Mouse (Mus musculus) lung, adult 2 months (tissue): ENCODE data around the gene Ptpn13. TPM values are rescaled to one million over a fixed set of nuclear protein-coding genes. Genes with fewer than 3 reads are reported as not detected.
A peak's percentile ranks its signal among the peaks of the same experiment; 100 is the strongest.

Experiments
- DNase-seq: peaks from one replicate; pipeline ENCODE4 v3.0.0; 2022
- H3K4me1 ChIP-seq: fragments of 200-500 bp; 2 replicates; pipeline ENCODE4 v1.6.1; 2011; ENCODE audit warnings: low read length; ENCODE audit not compliant: control insufficient read depth, insufficient read depth
- H3K4me3 ChIP-seq: fragments of 200-500 bp; replicated peaks from 2 replicates; pipeline ENCODE3; 2011; ENCODE audit warnings: low read depth, mild to moderate bottlenecking, control low read depth, low read length; ENCODE audit errors: extremely low read depth
- CTCF ChIP-seq: fragments of 200-500 bp; IDR thresholded peaks from 2 replicates; pipeline ENCODE4 v1.5.1; 2011; ENCODE audit warnings: mild to moderate bottlenecking, low read length, control low read depth; ENCODE audit not compliant: insufficient read depth
- POLR2A ChIP-seq: fragments of 200-500 bp; IDR thresholded peaks from 2 replicates; pipeline ENCODE4 v1.6.1; 2011; ENCODE audit warnings: low read depth, mild to moderate bottlenecking, control low read depth, low read length, borderline replicate concordance; ENCODE audit errors: extremely low read depth
- WGBS: fragments of 180-500 bp; shearing (Covaris S2); methylation state at CpG from one replicate; pipeline ENCODE4 v1.1.7; 2018; 5-methylcytosine and 5-hydroxymethylcytosine counted together
- polyA plus RNA-seq: library from polyadenylated mRNA; depleted of rRNA; stranded (reverse); fragments of >200 nt; gene quantifications from 2 replicates; pipeline ENCODE4 v1.2.3, GENCODE M21; 2012

Ptpn13 gene
- polyA plus RNA-seq, 1 experiment, result 22.6 TPM

- TF ChIP-seq POLR2A (no peak), CTCF (peak; percentile 70)
- no peak overlapping the region for H3K4me3 ChIP-seq
- WGBS, result 67% methylated on average over 7 of the region's 7 CpGs
- peaks cover 6% of the 10 kb centered on the region for H3K4me1 ChIP-seq
- DNase-seq, result no peak
These were observed 187.3 kb downstream of the Ptpn13 start for GRCm38 (mm10) chr5:103612316-103612715.

- Histone ChIP-seq H3K4me1 (peaks cover 6% of the 10 kb centered on the region), H3K4me3 (no peak overlapping the region)
- DNase-seq, result no peak
- no peak for TF ChIP-seq CTCF
- WGBS, result 80% methylated on average over 7 of the region's 7 CpGs
These were observed 189.4 kb downstream of the Ptpn13 start for GRCm38 (mm10) chr5:103614356-103614755.

- no peak for DNase-seq
- 82% methylated on average over 9 of the region's 9 CpGs for WGBS
- H3K4me1 ChIP-seq, result peaks cover 16% of the 10 kb centered on the region
- TF ChIP-seq POLR2A (no peak), CTCF (no peak)
- no peak overlapping the region for H3K4me3 ChIP-seq
These were observed 192.2 kb downstream of the Ptpn13 start for GRCm38 (mm10) chr5:103617191-103617590.

- no peak overlapping the region for H3K4me3 ChIP-seq
- H3K4me1 ChIP-seq, result peaks cover 24% of the 10 kb centered on the region
- WGBS, result 48% methylated on average over 12 of the region's 12 CpGs
- TF ChIP-seq POLR2A (no peak), CTCF (no peak)
- DNase-seq, result peak; percentile 76
These were observed 195.4 kb downstream of the Ptpn13 start for GRCm38 (mm10) chr5:103620301-103620973.

- Histone ChIP-seq H3K4me1 (peaks cover 25% of the 10 kb centered on the region), H3K4me3 (no peak overlapping the region)
- no peak for TF ChIP-seq POLR2A
- no peak for TF ChIP-seq CTCF
- DNase-seq, result no peak
- 38% methylated on average over 5 of the region's 5 CpGs for WGBS
These were observed 197.3 kb downstream of the Ptpn13 start for GRCm38 (mm10) chr5:103622321-103622720.

GRCm38 (mm10) chr5:103624831-103625230 lies 199.8 kb downstream of the Ptpn13 start:
- WGBS, result 29% methylated on average over 5 of the region's 5 CpGs
- no peak for TF ChIP-seq CTCF
- no peak for TF ChIP-seq POLR2A
- Histone ChIP-seq H3K4me3 (no peak overlapping the region), H3K4me1 (peaks cover 33% of the 10 kb centered on the region)
- no peak for DNase-seq

- WGBS, result 54% methylated on average over 6 of the region's 6 CpGs
- H3K4me3 ChIP-seq, result peak overlapping the region; percentile 71
- no peak for DNase-seq
These were observed 203.5 kb downstream of the Ptpn13 start for GRCm38 (mm10) chr5:103628499-103628898.

GRCm38 (mm10) chr5:103629111-103629764 lies 204.2 kb downstream of the Ptpn13 start, which contains the start of gene Slc10a6:
TSS of gene Slc10a6 (minus strand) at chr5:103629403.
- TF ChIP-seq POLR2A (peak; percentile 45; the same call in 1 of the 2 replicates), CTCF (no peak)
- Histone ChIP-seq H3K4me1 (peaks cover 16% of the 10 kb centered on the region), H3K4me3 (peak within 1 kb of the TSS; percentile 71)
- DNase-seq, result peak; percentile 77
- 22% methylated on average over 17 of the region's 17 CpGs for WGBS

More at GRCm38 (mm10) chr5:103628499-103628898, 203.5 kb downstream of the Ptpn13 start:
- H3K4me1 ChIP-seq, result peaks cover 21% of the 10 kb centered on the region
- no peak for TF ChIP-seq POLR2A
- no peak for TF ChIP-seq CTCF

- Histone ChIP-seq H3K4me3 (no peak overlapping the region), H3K4me1 (peaks cover 16% of the 10 kb centered on the region)
- DNase-seq, result no peak
- WGBS, result 59% methylated on average over 9 of the region's 9 CpGs
- no peak for TF ChIP-seq CTCF
- TF ChIP-seq POLR2A, result no peak
These were observed 205.0 kb downstream of the Ptpn13 start for GRCm38 (mm10) chr5:103629854-103630580.
